Mouse (Mus musculus) heart, embryonic 15.5 days (tissue): ENCODE measurements around the gene Traf4. TPM values are rescaled to one million over a fixed set of nuclear protein-coding genes. Genes with fewer than 3 reads are reported as not detected.

Experiments
- ATAC-seq: fragments of 200-750 bp; cut with Nextera tagmentation; replicated peaks from 2 replicates; pipeline ENCODE4 v1.8.0; 2017; ENCODE audit warnings: low read depth, moderate TSS enrichment; ENCODE audit not compliant: insufficient number of reproducible peaks, insufficient read depth, low FRiP score
- H3K27ac ChIP-seq: fragments of 300-500 bp; sonication (generic); 2 replicates; pipeline ENCODE4 v1.5.1; 2015; ENCODE audit warnings: mild to moderate bottlenecking, inconsistent platforms
- H3K27me3 ChIP-seq: fragments of 300-500 bp; sonication (generic); 2 replicates; pipeline ENCODE4 v1.6.1; 2015; ENCODE audit warnings: inconsistent platforms
- H3K36me3 ChIP-seq: fragments of 300-500 bp; sonication (generic); 2 replicates; pipeline ENCODE4 v1.6.1; 2015; ENCODE audit warnings: mild to moderate bottlenecking, inconsistent platforms
- H3K4me1 ChIP-seq: fragments of 300-500 bp; sonication (generic); replicated peaks from 2 replicates; pipeline ENCODE4 v1.6.1; 2015; ENCODE audit warnings: inconsistent platforms
- H3K4me2 ChIP-seq: fragments of 300-500 bp; sonication (generic); 2 replicates; pipeline ENCODE4 v1.6.1; 2015; ENCODE audit warnings: inconsistent platforms, mild to moderate bottlenecking, moderate library complexity
- H3K4me3 ChIP-seq: fragments of 300-500 bp; sonication (generic); 2 replicates; pipeline ENCODE4 v1.5.1; 2015; ENCODE audit warnings: mild to moderate bottlenecking, inconsistent platforms
- H3K9ac ChIP-seq: fragments of 300-500 bp; sonication (generic); 2 replicates; pipeline ENCODE4 v1.6.1; 2015; ENCODE audit warnings: mild to moderate bottlenecking, inconsistent platforms
- H3K9me3 ChIP-seq: fragments of 300-500 bp; sonication (generic); replicated peaks from 2 replicates; pipeline ENCODE4 v1.6.1; 2016; ENCODE audit warnings: inconsistent platforms
- WGBS: fragments of 180-500 bp; shearing (Covaris S2); methylation state at CpG from one replicate; pipeline ENCODE4 v1.1.7; 2015; ENCODE audit warnings: mixed read lengths; 5-methylcytosine and 5-hydroxymethylcytosine counted together
- microRNA-seq: library from miRNA; unstranded; fragments of <30 nt; microRNA quantifications from one replicate; pipeline ENCODE4, GENCODE M21; 2016
- polyA plus RNA-seq: library from polyadenylated mRNA; unstranded; fragments of >200 nt; fragmentation: Nextera tagmentation; extraction: Ambion mirVana; gene quantifications from 2 replicates; pipeline ENCODE4 v1.2.1, GENCODE M21; 2015

Traf4 gene
- polyA plus RNA-seq, 1 experiment from 2014 or later: 30.8 TPM

- Histone ChIP-seq H3K27me3 (no peaks in the 10 kb centered on the region), H3K9me3 (no peaks in the 10 kb centered on the region), H3K9ac (peak overlapping the region; percentile 77), H3K4me2 (peak overlapping the region; percentile 89), H3K4me3 (peak overlapping the region; percentile 71), H3K36me3 (no peaks in the 10 kb centered on the region), H3K4me1 (peaks cover 38% of the 10 kb centered on the region), H3K27ac (peak overlapping the region; percentile 74)
- ATAC-seq: no peak
- WGBS: 10% methylated on average over 19 of the region's 19 CpGs
These were observed 50.6 kb downstream of the Traf4 start for GRCm38 (mm10) chr11:78114676-78115366.

GRCm38 (mm10) chr11:78113616-78114015 is 51.8 kb downstream of the Traf4 start:
- no peak for ATAC-seq
- H3K9ac ChIP-seq: no peak overlapping the region
- no peaks in the 10 kb centered on the region for H3K36me3 ChIP-seq
- H3K27ac ChIP-seq: no peak overlapping the region
- 82% methylated on average over 2 of the region's 2 CpGs for WGBS
- no peaks in the 10 kb centered on the region for H3K27me3 ChIP-seq
- H3K4me1 ChIP-seq: peaks cover 31% of the 10 kb centered on the region
- H3K4me2 ChIP-seq: no peak overlapping the region
- no peaks in the 10 kb centered on the region for H3K9me3 ChIP-seq
- no peak overlapping the region for H3K4me3 ChIP-seq

Small RNA genes within 50 kb of the gene (microRNA-seq; reads per million reads assigned to microRNA genes)
- not detected for gene Mir7653

Other genes with a start within 250 kb of the Traf4 start
- gene Sez6, start 234.8 kb downstream of the Traf4 start, polyA plus RNA-seq: 0.05 and 0.15 TPM in 2 replicates
- 9.6 and 12.8 TPM in 2 replicates for gene Phf12, start 182.8 kb downstream of the Traf4 start, polyA plus RNA-seq
- gene Dhrs13, start 133.3 kb downstream of the Traf4 start, polyA plus RNA-seq: 10.7 and 14.0 TPM in 2 replicates
- 85.8 and 100 TPM in 2 replicates for gene Flot2, start 127.7 kb downstream of the Traf4 start, polyA plus RNA-seq
- 21.1 and 24.5 TPM in 2 replicates for gene Eral1, start 85.2 kb downstream of the Traf4 start, polyA plus RNA-seq
- 14.1 and 16.2 TPM in 2 replicates for gene Fam222b, start 70.9 kb downstream of the Traf4 start, polyA plus RNA-seq
- gene Nek8, start 11.1 kb upstream of the Traf4 start, polyA plus RNA-seq: 12.4 and 17.3 TPM in 2 replicates
- gene Tlcd1, start 11.1 kb upstream of the Traf4 start, polyA plus RNA-seq: 13.5 and 14.2 TPM in 2 replicates
- 717 and 816 TPM in 2 replicates for gene Rpl23a, start 18.0 kb upstream of the Traf4 start, polyA plus RNA-seq
- gene Rab34, start 22.8 kb upstream of the Traf4 start, polyA plus RNA-seq: 54.5 and 72.1 TPM in 2 replicates
- gene Proca1, start 27.8 kb upstream of the Traf4 start, polyA plus RNA-seq: 2.9 and 3.0 TPM in 2 replicates
- gene Sdf2, start 80.2 kb upstream of the Traf4 start, polyA plus RNA-seq: 52.5 and 59.4 TPM in 2 replicates
- gene Supt6, start 80.4 kb upstream of the Traf4 start, polyA plus RNA-seq: 12.9 and 18.6 TPM in 2 replicates
- 63.9 and 71.9 TPM in 2 replicates for gene 2610507B11Rik, start 96.2 kb upstream of the Traf4 start, polyA plus RNA-seq
- 0.23 and 0.38 TPM in 2 replicates for gene BC030499, start 125.3 kb upstream of the Traf4 start, polyA plus RNA-seq
- gene Spag5, start 135.9 kb upstream of the Traf4 start, polyA plus RNA-seq: 21.6 and 30.9 TPM in 2 replicates
- gene Aldoc, start 157.4 kb upstream of the Traf4 start, polyA plus RNA-seq: 20.6 and 28.6 TPM in 2 replicates
- 46.1 and 62.4 TPM in 2 replicates for gene Pigs, start 162.8 kb upstream of the Traf4 start, polyA plus RNA-seq
- gene Unc119, start 177.9 kb upstream of the Traf4 start, polyA plus RNA-seq: 31.0 and 43.3 TPM in 2 replicates
- gene Foxn1, start 221.0 kb upstream of the Traf4 start, polyA plus RNA-seq: 0.78 and 8.9 TPM in 2 replicates